Mouse (Mus musculus) cortical plate, adult 2 months (tissue): Measurements from ENCODE around the gene Dusp13.

Source experiments
- CTCF ChIP-seq: fragments of 200-500 bp; IDR thresholded peaks from 2 replicates; pipeline ENCODE4 v1.5.1; 2011; ENCODE audit warnings: mild to moderate bottlenecking, control low read depth, low read length; ENCODE audit not compliant: insufficient read depth; ENCODE audit errors: extremely low read depth
- POLR2A ChIP-seq: fragments of 200-500 bp; IDR thresholded peaks from 2 replicates; pipeline ENCODE4 v1.6.1; 2011; ENCODE audit warnings: mild to moderate bottlenecking, low read length, control low read depth; ENCODE audit not compliant: insufficient read depth; ENCODE audit errors: extremely low read depth

DNA sequence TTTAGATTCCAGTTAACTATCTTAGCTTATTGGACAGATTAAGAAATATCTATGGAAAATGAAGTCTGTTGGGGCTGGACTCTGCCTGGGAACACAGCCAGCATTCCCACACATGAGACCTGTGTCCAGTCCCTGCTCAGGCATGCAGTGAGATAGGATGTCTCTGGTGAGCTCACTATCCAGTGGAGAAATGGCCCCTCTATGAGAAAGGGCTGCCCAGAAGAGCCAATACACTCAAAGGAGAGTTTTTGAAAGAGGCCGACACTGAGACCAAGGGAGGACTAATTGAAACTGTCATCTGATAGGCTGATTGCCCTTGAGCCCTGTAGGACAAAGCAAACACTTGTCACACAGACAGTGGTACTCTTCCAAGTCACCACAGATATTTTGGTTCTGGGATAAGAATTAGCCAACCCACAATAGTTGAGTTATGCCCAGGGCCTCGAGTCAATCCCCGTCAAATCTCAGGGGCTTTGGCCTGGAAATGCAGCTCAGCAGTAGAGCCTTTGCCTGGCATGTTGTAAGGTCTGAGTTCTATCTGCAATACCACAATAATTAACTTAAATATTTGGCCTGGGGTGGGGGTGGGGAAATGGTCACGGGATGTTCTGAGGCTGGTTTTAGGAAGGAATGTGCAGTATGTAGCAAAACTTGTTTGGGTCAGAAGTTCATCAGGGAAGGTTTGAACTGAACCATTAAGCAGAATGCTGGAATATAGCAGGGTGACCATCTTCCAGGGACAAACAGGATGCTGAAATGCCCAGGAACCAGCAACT, 30.4 kb downstream of the Dusp13 start:
- TF ChIP-seq CTCF = no peak
- no peak for TF ChIP-seq POLR2A
